Mouse (Mus musculus) MEL-GATA-1-ER (cell line): Measurements from ENCODE around the gene Spata32.

Experiments used
- DNase-seq: peaks from one replicate; pipeline ENCODE4 v3.0.0-alpha.2; 2012; ENCODE audit warnings: low read depth; ENCODE audit errors: extremely low read depth

Gene Spata32

DNA sequence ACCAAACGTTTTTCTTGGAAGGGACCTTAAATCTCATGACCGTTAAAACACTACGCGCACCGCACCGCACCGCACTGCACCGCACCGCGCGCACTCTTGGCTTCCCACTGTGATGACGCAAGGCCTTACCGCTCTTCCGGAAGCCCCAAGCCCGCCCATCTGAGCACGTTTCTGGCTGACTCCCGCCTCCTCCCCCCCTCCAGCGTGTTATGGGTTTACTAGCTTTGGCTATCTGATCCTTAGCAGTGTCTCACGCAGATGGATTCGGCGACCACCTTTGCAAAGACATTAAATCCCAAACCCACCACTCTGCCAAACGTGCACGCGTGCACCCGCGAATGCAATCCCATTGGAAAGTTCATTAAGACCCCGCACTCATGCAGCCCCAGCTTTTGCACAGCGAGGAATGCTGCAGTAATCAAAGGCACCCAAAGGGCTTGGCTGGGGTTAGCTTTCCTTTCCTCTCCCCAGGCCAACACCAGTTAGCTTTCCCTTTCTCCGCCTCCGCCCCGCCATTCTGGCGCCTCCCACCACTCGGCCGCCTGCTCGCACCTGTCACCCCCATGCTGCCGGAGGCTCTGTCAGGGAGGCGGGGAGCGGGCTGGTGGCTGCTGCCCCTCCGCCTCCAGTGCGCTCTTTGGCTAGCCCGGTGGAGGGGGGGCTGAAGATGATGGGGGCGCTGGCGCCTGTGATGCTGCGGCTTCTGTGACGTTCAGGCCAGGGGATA, at the start of gene Spata32:
Gene Spata32, minus strand, starts transcription at position 643 of the 727 bp plus-strand sequence.
- DNase-seq = no peak

DNA sequence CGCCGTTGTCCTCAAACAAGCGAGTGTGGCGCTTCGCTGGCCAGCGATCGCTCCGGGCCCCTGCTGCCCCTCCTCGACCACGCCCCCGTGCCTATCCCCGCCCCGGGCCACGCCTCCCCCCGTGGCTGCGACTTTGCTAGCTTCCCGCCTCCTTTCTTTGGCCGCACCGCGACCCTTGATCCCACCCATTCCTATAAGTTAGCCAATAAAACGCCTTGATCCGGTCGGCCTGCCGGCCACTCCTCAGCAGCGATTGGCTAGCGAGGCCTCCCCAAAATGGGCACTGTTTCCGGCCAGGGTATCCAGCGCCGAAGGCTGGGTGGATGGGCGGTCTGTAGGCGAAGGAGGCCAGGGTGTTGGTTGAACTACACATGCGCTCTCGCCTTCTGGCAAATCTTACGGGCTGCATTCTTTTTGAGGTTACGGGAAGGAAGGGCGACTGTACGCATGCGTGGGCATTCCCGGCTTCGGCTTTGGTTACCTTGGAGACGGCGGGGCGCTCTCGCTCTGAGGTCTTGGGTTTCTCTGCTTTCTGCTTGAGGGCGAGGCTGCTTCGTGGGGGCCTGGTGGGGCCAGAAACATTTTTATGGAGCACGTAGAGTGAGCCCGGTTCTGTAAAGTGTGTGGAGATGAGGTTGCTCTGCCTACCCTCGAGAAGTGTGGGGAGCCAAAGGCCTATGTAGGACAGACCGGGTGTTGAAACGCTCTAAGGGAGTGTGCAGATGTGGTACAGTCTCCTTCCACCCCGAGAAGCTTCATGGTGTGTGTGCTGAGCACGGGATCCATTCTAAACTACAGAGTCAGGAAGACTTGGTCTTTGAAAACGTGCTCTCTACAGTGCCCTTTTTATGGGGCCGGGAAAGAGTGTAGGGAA, 49.4 kb upstream of the Spata32 start, which contains the start of gene Map3k14:
Gene Map3k14, minus strand, starts transcription at position 127 of the 874 bp plus-strand sequence.
- DNase-seq = peak; percentile 98

DNA sequence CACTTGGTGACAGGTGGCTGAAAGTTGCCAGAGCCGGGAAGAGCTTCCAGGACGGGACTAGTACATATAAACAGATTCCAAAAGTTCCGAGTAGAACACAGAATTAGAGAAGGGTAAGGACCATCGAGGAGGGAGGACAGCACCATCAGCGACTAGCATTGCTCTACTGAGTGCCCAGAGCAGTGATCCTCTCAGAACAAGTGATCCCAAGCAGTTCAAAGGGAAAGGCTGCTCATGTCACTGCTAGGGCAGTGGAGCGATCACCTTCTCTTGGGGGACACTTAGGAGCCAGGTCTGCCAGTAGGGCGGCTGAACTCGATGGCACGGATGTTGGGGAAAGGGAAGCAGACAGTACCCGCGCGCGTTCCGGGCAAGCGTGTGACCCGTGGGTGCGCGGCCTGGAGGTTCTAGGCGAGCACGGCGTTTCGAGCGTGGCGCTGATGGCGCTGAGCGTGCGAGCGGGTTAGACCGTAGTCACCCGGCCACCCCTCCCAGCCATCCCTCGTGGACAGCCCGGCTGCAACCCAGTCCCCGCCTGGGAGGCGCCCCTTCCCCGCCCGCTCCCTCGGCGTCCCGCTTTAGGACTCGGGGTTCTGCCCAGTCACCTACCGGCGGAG, 48.6 kb upstream of the Spata32 start:
- no peak for DNase-seq

DNA sequence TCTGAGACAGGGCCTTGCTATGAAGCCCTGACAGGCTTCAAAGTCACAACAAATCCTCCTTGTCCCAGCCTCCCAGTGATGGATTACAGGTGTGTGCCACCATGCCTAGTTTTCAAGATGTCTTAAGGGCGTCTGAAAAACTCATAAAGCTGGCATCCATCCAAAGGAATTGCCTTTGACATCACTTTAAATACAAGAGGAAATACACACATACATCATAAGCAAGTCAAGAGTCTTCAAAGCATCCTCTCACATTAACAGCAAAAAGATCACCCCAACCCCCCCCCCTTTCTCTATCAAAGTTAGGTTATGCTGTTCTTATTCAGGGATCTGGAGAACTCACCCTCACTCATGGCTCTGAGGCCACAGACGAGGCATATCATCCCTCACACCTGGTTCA, 47.6 kb upstream of the Spata32 start:
- no peak for DNase-seq

DNA sequence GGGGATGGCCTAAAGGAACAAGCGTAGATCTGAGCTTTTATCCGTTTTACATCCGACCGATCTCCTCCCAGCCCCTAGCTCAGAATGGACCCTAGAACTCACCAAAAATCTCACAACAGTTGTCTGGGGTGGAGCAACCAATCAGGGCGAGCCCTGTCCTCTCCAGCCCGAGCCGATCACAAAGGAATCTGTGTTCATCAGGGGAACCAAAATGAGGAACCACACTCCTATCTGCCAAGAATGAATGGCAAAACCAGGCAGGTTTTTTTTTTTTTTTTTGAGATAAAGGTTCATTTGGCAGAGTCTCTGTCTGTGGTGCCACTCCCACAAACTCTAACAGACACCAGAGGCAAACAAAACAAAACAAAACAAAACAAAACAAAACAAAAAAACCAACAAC, 47.0 kb upstream of the Spata32 start:
- peak; percentile 74 for DNase-seq

DNA sequence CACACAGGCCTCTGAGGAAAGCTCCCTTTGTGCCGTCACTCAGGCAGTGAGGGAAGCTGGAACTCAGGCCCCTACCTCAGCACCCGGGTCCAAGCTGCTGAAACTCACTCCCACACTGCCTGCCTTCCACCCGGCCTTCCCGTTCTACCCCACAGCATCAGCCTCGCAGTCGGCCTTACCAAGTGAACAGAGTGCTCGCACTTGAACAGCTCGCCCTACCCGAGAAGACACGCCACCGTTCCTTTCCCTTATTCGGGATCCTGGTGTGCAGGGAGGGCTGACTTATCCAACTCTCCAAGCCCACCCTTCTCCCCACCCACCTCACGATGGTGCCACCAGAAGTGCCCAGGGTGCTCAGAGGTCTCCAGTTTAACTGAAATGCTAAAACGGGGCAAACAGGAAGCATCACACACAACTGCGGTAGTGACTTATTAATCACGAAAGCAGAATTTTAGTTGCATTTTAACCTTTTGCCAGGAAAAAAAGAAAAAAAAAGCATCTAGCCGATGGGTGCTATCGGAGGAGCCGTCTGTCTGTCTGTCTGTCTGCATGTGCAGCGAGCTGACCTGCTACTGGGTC, 46.3 kb upstream of the Spata32 start:
- DNase-seq = no peak

DNA sequence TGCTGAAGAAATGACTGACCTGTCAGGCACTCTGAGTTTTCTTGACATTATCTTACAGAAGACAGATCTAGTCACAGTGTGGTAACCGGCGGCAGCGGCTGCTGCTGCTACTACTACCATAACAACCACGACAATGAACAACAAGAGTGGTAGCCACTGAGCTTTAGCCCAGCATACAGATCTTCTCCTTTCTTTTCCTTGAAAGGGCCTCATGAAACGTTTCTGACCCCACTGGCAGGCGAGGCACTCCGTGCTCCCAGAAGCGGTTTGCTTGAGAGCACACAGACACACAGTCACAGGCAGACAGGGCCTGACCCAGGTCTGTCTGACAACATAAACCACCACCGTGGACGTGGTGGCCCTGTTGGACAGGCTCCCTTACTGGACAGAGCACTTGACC, 45.3 kb upstream of the Spata32 start:
- DNase-seq = no peak

DNA sequence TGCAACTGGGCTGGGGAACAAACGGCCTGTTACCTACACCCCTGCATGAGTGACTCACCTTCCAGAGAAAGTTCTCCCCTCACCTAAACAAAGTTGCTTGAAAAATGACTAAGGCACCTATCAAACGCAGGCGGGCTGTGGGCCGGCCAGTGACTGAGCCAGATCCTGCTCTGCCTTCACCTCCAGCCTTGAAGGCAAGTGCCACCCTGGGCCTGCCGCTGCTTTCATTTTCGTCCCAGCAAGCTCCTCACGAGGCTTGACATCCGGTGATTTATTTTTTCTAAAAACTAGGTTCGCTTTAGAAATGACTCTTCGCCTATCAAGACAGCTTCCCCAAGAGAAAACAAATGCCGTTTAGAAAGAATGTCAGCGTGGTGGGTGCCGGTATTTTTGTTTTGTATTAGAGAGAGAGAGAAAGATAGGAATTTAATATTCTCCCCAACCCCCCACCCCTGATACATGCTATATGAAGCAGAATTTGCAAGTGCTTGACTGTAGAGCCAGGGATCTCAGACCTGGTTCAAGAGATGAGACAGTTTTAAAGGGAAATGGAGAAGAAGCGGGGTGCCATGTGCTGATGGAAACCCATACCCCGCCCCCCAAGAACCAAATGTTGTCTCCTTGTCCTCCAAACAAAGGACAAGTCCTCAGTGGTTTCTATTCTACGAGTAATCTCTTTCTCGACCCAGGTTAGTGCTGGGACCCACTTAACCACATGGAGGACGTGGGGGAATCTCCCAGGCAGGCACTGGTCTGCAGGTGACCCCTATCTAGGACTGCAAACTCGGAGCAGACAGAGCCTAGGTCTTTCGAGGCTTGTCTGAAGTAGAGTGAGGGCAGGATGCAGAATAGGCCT, 44.4 kb upstream of the Spata32 start:
- DNase-seq = no peak

DNA sequence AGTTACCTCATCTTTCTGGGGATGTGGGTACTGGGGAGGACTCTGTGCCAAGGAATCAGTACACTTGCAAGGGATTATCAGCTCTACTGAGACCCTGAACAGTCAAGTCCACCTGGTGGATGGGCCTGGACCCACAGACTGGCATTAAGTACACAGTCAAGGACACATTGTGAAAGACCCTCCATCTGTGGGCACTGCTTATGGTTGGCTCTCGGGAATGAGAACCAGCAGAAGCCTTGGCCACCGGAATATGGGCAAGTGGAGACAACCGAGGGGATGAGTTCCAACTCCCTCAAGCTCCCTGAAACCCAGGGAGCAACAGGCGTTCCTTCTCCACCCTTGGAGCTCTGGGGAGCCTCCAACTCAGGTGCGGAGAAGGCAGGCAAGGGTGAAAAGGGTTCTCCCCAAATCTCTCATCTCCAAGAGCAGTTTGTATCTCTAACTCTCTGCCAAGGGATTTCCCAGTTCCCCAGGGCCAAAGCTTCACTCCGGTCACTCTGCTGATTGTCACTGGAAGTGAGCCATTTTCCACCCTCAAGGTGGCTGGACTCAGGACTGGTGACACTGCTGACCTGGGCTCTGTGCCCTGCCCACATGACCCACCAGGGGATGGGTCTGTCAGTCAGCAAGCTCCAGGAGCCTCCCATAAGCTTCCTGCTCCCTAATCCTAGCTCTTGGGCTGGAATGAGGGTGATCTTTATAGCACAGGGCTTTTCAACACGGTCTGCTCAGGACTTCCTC, 43.6 kb upstream of the Spata32 start:
- no peak for DNase-seq

DNA sequence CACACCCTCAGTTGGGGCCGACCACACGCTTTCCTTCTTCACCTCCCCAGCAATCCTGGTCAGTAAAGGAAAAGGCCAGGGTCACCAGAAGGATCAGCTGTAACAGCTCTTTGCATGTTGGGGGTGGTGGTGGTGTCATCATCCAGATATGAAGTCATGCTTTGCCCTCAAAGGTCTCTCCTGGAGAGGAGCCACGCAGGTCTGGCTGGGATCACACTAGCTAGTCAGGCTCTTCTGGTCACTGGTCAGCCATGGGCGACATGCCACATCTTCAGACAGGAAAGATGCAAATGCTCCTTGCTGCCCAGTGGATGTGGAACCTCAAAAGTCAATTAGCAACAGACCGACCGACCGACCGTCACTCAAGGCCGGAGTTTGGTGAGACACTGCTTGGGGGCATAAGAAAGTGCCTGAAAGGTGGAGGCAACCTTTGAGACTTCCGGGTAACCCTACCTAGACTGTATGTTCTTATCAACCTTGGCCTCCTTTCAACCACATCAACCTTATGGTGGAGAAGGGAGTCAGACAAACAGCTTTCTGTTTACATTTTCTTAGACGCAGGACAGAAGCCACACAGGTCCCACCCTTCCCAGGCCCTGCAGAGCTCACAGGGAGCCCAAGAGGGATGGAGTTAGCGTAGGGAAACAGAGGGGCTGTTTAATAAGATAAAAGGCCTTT, 42.4 kb upstream of the Spata32 start:
- DNase-seq = no peak

DNA sequence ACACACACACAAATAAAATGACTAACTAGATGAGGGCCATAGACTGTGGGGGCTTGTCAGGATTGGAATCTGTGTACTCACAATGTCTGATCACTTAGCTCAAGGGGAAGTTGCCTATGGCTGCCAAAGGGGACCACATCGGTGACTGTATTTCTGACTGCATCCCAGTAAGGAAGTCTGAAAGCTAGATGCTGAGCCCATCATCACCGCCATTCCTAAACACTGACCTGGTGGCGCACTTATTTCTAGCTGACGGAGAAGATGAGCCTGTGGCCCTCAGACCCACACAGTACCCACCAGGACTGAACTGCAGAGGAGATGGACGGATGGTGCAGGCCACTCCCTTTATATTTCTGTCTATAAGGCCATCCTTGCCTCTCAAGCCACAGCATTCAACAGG, 41.8 kb upstream of the Spata32 start:
- DNase-seq = no peak

DNA sequence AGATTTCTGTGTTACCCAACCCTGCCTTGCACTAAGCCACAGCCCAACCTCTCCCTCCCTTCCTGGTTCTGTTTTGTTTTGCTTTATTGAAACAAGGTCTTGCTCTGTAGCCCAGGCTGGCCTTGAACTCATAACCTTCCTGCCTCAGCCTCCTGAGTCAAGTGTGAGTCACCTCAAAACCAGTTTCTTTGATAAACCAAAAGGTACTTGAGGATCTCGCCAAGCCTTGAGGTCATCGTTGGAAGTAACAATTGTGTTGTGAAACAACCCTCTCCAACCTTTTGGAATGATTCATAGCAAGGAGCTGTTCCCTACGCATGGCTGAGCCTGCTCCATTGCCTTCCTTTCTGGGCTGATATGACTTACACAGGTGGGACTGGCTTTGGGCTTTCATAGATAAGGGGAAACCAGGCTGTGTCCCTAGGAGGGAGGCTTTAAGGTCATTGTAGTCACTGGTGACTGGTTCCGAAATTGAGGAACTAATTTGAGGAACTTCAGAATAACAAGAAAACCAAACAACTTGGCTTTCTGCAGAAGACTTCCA, 39.8 kb upstream of the Spata32 start:
- peak; percentile 91 for DNase-seq

DNA sequence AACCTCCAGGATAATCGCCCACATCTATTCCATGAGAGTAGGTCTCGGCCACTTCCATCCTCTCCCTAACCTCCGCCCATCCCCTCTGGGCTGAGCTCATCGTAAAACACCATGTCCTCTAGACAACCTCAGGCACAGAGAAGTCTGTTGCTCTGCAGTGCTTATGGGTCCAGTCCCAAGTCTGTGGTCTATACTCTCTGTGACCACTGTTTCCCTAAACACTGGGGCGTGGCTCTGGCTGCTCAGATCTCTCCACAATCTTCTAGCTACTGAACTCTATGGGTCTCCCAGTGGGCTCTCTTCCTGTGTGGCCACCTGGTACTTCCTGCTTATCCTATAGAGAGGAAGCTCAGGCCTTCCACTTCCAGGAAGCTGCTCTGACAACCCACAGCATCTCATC, 35.4 kb upstream of the Spata32 start:
- no peak for DNase-seq

DNA sequence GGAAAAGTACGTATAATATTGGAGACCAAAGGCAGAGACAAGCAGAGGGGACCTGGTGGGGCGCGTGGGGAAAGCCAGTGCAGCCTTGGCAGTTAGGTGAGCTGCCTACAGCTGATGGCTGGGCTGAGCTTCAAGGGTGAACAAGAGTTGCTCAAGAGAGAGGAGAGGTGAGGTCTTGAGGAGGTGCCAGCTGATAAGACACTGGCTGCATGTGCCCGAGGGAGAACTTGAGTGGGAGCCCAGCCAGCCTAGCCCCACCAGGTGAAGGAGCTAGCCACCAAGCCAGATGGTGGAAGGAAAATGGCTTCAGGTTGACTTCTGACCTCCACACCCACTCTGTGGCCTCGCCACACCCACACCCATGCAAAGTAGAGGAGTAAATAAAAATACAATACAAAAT, 34.1 kb upstream of the Spata32 start:
- DNase-seq = no peak

DNA sequence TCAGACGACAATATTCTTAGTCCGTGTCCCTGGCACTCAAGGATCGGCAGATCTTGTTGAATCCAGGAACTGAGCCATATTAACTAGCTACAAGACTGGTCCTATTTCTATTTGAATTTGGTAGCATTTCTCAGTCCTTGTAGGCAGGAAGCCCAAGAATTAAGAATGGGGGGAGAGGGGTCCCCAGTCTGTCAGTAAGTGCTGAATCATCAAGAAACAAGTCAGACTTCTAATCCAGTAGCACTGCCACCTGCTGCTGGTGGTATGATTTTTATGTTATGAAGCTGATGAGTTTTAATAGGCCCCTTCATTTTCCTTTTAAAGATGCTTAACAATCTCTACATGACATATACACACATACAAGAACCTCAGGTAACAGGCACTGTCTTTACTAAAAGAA, 32.1 kb upstream of the Spata32 start:
- no peak for DNase-seq

DNA sequence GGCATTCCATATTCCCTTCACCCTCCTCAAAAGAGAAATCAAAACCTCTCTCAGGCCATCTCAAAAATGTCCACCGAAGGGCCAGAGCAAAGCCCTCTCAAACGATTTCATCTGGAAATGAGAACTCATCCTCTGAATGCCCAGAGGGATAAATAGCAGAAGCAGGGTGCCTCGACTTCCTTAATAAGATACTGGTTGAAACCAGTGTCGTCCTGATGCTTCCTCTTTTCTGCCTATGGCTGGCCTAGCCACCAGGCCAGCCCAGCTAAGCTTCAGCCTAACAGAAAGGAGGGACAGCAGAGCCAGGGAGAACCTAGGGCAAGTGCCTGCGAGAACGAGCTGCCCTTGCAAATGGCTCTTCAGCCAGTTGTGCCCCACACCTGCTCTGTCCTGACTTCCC, 31.3 kb upstream of the Spata32 start:
- peak; percentile 88 for DNase-seq

DNA sequence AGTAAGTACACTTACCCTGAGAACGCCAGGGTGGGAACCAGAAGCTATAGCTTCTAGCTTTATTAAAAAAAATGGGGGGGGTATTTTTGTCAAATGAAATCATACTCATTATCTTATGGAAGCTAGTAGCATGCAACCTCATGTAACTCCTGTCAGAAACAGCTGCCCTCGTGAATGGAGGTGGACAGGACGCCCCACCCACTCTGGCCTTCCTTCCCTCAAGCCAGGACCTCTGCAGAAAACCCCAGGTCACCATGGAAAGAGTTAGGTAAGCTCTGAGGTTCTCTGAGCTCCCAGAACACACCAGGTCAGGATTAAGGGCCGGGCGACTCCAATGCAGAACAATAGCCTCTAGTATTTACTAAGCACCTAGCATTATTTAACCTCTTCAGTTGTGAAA, 30.6 kb upstream of the Spata32 start:
- DNase-seq = no peak

DNA sequence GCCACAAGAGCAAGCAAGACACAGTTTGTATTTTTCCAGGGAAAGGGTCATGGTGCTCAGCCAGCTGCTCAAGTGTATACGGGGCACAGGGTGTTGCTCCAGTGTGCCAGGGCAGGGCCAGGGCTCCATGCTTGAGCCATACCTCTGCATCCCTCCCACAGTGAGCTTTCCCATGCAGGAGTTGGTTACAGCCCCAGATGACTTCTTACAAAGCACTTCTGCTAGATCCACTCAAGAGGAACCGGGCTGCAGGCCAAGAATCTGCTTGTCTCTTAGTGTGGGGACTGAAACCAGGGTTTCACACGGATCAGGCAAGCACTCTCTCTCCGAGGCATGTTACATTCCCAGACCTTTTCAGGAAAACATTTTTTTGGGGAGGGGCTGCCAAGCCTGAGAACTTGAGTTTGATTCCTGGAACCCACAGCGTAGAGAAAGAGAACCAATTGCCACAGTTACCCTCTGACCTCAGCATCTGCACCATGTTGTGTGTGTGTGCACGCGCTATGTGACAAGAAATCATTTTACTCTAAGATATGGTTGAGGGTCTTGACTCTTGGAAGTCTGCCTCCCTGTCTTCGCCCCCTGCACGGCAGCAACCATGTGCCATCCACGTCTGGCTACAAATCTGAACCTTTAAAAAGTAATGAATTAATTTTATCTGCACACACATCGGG, 29.4 kb upstream of the Spata32 start:
- no peak for DNase-seq
